Mouse (Mus musculus): Measurements from ENCODE around the gene Proser2. TPM values are rescaled to one million over a fixed set of nuclear protein-coding genes. Genes with fewer than 3 reads are reported as not detected.
A peak's percentile ranks its signal among the peaks of the same experiment; 100 is the strongest.

The Proser2 gene
- 10 to 100 TPM; 12.6 to 16.0 TPM for total RNA-seq (2021)

DNA sequence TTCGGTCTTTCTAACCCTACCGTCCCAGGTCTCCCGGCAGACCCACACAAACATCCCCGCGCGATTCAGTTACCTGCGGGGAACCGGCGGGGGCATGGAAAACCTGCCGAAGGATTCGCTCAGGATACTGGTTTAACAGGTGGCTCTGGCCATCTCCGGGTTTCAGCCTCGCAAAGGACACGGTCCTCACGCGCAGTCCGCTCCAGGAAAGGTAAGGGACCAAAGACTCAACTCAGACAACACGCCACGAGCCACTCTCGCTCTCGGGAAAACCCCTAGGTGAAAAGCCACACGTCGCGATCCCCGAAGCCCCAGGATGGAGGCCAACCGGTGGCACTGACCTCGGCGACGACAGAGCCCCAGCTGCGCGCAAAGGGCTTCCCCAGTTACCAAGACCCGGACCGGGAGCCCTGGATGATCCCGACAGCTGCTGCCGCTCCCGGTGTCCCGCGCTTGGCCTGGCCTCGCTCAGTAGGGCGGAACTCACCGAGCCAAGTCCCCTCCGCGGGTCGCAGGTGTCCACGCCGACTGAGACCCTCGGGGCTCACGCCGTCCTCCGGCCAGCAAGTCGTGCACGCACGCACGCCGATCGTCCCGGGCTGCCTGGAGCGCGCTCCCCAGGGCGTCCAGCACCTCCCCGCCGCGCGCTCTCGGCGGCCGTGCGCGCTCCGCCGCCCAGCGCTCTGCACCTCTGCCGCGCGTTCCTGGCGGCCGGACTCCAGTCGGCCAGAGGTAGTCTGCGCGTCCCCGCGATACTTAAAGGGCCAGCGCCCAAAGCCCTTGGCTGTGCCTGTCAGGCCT, at the start of gene Proser2:
Proser2 (minus strand) TSS at position 657 of the 801 bp plus-strand sequence.
- intact Hi-C loops (cut with DNase I): no loop called here

DNA sequence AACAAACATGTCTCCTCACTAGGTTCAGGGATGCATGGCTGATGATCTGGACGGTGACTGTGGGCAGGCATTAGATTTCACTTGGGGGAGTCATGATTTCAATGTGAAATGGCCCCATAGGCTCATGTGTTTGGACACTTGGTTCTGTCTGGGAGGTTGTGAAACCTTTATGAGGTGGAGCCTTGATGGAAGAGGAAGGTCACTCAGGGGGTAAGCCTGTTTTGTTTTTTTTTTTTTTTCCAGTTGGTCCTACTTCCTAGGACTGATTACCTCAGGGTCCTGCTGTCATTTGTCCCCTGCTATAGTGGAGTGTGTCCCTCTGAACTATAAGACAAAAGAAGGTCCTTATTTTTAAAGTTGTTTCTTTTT, 49.7 kb upstream of the Proser2 start:
- no peak for DNase-seq (ENCODE audit: low spot score)
- intact Hi-C loops (cut with DNase I): no loop called here

More for the DNA sequence above, at the start of gene Proser2:
- peak; percentile 69 for DNase-seq (ENCODE audit: low spot score)

DNA sequence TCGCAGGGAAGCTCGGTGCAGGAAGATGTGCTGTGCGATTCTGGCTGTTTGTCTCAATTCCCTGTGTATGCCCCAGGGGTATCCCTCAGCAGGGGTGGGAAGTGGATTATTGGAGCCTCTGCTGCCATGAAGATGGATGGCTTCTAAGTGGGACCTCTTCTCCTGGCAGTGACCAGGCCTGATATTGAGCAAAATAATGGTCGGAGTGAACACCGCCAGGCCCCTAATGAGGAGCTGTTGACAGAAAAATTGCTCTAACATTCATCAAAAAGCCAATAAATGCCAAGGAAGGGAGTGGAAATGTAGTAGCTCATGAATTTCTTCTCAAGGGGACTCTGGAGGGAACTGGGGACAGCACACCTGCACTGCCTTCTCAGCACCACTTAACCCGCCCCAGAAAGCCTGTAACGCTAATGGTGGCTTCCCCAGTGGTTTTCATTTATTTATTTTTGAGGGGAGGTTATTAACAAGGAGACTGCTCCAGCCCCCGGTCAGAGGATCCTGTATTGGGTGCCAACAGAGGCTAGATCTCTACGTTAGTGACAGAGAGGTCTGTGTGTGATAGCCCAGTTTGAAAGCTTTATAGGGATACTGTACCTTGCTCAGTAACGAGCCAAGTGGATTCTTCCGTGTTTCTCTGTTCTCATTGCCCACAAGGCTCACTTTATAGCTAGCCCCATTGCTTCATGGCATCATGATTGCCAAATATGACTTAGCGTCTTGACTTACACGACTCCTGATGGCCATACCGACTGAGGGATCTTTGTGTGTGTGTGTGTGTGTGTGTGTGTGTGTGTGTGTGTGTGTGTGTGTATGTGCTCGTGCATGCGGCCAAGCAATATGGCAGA, 49.1 kb upstream of the Proser2 start:
- intact Hi-C loops (cut with DNase I): no loop called here
- DNase-seq (ENCODE audit: low spot score): no peak

DNA sequence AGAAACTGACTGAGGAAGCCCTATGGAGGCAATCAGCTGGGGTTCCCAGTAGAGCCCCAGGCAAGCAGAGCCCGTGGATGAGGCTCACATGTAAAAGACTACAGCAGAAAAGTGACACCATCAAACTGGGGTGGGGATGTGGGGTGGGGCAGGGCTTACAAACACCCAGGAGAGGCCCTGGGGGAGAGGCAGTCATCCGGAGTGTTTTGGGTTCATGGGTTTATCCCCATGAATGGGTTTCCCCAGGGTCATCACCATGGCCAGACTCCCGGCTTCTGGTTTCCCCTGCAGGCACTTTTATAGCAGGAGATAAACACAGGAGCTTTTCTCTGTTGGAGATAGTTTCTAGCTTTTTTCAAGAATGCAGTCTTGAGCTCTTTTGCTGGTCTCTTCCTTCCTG, 43.0 kb upstream of the Proser2 start:
- intact Hi-C loops (cut with DNase I): no loop called here
- no peak for DNase-seq (ENCODE audit: low spot score)

DNA sequence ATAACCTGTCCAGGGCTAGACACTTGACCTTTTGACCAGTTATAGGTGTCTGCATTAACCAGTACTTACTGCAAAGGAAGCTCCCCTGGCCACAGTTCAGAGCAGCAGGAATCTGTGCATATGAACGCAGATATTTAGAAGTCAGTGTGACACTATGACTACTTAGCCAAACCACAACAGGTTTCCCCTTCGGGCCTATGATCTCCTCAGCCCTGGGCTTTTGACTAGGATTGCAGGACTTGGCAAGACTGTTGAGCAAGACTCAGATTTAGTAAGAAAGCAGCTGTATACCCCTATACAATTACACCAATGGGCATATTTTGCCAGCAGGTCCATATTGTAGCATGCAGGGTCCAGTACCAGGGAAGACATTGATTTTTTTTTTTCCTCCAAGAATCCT, 38.5 kb upstream of the Proser2 start:
- DNase-seq (ENCODE audit: low spot score): no peak
- intact Hi-C loops (cut with DNase I): loop anchor here (5.0 kb wide), 1 partner anchor 116 kb away; no protein-coding TSS in a partner anchor

DNA sequence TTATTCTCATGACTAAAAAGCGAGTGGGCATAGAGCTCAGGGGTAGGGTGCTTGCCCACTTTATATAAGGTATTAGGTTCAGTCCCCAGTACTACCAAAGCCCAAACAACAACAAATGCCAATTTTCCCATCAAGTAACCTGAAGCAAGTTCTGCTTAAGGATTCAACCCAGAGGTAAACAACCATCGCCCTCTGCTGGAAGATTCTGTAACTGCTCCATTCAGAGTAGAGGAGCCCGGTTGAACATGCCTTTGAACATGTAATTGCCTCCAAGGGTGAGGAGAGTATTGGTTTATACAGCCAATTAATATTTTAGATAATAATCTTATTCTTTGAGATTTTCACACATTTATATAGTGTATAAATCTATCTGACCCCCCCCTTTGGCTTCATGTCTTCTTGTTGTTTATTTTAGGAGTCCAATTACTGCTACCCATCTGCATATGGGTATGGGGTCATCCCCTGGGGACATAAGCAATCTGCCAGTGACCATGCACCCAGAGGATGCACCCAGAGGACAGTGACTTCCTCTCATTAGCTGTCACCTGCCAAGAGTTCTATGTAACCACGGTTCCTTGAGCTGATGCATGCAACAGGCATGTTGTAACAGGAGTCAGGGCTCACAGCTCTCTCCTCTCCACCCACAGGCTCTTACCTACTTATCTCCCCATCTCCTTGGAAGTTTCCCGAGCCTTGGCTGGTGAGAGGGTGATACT, 38.0 kb upstream of the Proser2 start:
- DNase-seq (ENCODE audit: low spot score): no peak
- intact Hi-C loops (cut with DNase I): loop anchor here (1.0 to 5.0 kb wide), 2 partner anchors 116 to 173 kb away; no protein-coding TSS in a partner anchor

DNA sequence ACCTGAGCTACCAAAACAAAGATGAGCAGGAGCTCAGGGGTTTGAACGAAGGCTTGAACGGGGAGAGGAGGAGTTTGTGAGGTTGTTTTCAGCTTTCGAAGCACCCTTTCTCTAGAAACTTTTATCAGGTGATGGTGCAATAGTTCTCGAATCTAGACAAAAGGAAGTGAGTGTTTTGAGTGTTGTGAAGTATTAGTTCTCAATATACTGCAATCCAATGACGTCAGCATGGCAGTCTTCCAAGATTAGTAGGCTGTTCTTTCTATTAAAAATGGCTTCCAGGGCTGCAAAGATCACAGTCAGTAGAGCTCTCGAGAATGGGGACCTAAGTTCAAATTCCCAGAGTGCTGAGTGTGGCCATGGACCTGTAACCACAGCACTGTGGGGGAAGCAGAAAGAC, 35.8 kb upstream of the Proser2 start:
- intact Hi-C loops (cut with DNase I): loop anchor here (5.0 kb wide), 1 partner anchor 113 kb away; no protein-coding TSS in a partner anchor
- no peak for DNase-seq (ENCODE audit: low spot score)

DNA sequence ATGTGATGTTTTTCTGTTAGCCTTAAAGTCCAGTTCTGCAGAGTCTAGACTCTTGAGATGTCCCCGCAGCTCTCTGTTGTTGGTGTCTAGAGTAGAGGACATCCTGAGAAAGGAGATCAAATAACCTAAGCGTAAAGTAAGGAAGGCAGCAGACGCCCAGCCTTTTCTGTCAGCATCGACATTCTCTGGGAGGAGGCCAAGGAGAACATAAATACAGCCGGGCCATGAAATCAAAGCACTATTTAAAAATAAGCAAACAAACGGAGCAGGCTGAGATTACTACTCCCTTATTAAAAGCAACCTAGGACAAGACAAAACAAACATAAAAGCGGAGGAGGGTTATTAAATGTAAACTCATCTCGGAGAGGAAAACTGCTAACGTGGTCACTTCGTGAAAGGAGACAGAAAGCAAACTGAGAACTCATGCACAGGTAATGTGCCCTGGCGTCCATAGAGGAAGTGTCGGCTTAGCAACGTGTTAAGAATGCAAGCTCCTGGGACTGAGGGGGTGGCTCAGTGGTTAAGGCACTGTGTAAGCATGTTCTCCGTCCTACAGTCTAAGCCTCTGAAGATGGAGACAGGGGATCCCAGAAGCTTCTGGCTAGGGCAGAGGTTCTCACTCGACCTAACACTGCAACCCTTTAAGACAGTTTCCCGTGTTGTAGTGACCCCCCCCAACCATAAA, 34.7 kb upstream of the Proser2 start:
- no peak for DNase-seq (ENCODE audit: low spot score)
- intact Hi-C loops (cut with DNase I): loop anchor here (5.0 kb wide), 1 partner anchor 112 kb away; no protein-coding TSS in a partner anchor

DNA sequence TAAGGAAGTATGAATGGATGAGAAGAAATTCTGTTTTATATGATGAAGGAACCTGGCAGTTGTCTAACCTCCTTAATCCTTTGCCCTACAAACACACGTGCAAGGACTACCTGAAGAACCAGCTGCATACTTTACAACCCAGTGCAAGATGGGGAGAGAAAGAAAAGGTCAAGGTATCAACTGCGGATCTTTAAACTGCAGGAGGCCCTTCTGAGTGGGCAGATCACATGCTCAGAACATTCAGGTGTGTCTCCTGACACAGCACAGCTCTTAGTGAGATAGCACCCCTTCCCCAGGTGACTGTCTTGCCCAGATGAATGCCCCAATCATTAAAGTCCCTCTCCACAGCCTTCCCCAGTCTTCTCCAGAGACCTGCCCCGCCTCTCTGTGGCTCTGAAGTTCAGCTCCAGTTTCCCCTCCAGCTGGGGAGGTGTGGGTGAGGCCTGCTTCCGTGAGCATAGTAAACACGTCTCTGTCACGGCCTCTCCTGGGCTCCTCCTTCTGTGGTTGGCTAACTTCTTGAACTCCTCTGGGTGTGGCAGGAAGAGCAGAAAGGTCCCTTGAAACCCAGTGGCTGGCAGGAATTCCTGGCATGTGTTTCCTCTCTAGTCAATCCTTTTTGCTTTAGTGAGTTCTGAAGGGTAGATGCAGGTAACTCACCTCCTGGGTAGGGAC, 32.5 kb upstream of the Proser2 start:
- intact Hi-C loops (cut with DNase I): no loop called here
- DNase-seq (ENCODE audit: low spot score): no peak

DNA sequence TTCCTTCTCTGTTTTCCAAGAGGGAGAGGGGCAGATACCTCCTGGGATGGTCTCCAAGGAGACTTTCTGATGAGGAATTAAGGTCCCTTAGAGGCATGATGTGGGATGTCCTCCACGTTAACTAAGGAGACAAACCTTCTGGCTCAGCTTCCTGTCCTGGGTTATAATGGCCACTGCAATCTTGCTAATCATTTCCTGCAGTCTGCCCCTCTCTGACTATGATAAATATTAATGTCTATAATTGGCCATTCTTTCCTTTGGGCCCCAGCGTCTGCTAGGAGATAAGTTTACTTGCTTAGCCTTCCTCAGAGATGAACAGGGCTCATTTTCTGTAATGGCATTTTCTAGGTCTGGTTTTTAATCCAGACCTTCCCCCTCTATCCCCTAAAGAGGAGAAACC, 29.7 kb upstream of the Proser2 start:
- DNase-seq (ENCODE audit: low spot score): no peak
- intact Hi-C loops (cut with DNase I): no loop called here

DNA sequence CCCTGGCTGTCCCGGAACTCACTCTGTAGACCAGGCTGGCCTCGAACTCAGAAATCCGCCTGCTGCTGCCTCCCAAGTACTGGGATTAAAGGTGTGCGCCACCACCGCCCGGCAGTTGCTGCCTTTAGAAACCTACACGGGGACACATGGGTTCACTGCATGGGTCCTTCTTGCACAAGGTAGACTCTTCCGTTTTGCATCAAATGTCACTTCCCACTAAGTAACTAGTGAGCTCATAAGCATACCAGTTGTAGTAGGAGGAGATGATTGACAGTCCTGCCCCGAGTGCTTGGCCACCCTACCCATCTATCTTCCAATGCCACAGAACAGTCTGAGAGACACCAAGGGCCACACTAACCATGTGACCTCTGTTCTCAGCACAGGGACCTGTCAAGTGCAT, 29.2 kb upstream of the Proser2 start:
- intact Hi-C loops (cut with DNase I): no loop called here
- DNase-seq (ENCODE audit: low spot score): no peak

DNA sequence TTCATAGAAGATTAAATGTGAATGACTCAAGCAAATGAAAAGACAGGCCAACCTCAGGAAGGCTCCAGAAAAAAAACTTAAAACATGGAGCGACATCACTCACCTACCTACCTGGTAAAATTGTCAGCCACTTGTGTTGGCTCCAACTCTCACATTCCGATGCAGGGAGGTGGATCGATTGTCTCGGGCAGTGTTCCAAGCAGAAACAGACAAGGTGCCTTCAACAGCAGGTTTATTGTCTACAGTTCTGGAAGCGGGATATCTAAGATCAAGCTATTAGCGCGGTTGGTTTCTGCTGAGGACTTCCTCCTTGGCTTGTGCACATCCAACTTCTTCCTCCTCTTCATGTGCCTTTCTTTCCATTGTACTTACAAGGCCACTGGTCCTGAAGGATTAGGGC, 27.6 kb upstream of the Proser2 start:
- DNase-seq (ENCODE audit: low spot score): no peak
- intact Hi-C loops (cut with DNase I): no loop called here

DNA sequence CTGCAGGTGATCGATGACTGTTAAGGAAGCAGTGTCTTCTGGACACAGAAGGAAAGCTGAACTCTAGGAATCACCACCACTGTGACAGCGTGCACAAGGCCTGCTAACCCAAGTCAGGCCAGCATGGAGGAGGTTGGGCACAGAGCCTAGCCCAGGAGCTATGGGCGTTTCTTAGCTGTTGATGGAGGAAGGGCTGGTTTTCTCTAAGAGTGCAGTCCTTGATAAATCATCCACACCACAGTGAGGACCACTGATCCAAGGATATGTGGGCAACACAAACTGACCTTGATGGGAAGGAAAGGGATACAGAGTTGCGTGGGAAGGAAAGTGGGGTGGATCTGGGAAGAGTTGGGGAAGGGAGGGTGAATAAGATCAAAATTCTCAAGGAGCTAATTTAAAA, 27.2 kb upstream of the Proser2 start:
- DNase-seq (ENCODE audit: low spot score): no peak
- intact Hi-C loops (cut with DNase I): no loop called here

DNA sequence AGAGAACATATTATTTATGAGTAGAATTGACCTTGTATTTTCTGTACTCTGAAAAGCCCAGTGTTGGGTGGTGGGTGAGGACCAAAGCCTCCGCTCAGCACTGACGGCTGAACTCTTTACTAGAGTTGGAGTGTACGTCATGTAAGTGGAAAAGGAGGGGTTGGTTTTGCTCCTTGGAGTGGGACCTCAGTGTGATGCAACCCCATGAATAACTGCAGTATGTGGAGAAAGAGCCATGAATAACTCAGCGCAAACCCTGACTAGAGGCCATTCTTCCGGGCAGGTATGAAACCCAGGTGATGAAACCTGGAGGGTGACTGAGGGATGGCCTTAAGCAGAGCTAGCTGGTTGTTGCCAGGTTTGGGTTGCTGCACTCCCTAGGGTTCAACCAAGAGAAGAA, 19.8 kb upstream of the Proser2 start:
- intact Hi-C loops (cut with DNase I): no loop called here
- DNase-seq (ENCODE audit: low spot score): no peak

DNA sequence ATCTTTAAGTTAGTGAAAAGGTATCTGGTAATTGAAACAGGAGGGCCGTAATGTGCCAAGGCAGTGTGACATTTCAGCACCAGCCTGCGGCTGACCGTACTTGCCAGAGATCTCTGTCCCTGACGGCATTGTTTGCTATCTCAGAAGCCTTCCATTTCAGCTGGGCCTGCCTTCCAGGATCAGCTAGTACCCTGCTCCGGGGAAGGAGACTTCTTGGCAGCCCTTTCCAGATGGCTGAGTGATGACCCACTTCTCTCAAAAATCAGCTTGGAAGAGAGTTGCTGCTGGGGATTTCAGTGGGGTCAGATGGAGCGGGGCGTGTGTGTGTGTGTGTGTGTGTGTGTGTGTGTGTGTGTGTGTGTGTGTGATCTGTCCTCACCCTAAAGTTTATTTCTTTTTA, 16.9 kb upstream of the Proser2 start:
- no peak for DNase-seq (ENCODE audit: low spot score)
- intact Hi-C loops (cut with DNase I): no loop called here

DNA sequence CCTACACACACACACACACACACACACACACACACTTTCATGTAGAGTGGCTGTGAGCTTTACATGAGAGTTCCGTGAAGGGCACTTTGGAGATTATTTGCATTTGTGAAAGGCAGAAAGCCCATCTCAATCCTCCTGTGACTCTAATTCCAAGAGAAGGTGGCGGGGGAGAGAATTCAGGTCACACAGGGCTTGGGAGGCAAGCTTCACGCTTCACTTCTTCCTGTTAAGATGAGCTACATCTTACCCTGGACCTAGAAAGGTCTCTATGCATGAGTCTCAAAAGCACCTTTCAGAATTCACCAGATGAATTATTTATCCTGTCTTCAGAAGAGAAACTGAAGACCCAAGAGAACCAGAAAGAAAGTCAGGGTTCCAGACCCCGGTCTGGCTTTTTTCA, 16.2 kb upstream of the Proser2 start:
- DNase-seq (ENCODE audit: low spot score): no peak
- intact Hi-C loops (cut with DNase I): no loop called here

DNA sequence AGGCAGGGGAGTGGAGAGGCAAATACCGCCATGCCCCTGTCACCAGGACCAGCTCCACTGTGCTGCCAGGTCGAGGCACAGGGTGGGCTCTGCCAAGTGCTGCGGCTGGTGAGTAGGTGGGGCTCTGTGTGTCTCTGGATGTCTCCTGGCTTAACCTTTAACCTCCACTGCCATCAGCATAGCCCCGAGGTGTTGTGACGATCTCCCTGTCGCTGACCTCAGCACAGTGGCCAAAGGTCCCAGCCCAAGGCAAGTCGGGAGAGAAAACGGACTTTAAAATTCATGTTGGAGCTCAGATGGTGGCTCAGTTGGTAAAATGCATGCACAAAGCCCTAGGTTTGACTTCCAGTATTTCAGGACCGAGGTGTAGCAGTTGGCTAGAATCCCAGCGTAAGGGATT, 15.6 kb upstream of the Proser2 start:
- DNase-seq (ENCODE audit: low spot score): no peak
- intact Hi-C loops (cut with DNase I): no loop called here

DNA sequence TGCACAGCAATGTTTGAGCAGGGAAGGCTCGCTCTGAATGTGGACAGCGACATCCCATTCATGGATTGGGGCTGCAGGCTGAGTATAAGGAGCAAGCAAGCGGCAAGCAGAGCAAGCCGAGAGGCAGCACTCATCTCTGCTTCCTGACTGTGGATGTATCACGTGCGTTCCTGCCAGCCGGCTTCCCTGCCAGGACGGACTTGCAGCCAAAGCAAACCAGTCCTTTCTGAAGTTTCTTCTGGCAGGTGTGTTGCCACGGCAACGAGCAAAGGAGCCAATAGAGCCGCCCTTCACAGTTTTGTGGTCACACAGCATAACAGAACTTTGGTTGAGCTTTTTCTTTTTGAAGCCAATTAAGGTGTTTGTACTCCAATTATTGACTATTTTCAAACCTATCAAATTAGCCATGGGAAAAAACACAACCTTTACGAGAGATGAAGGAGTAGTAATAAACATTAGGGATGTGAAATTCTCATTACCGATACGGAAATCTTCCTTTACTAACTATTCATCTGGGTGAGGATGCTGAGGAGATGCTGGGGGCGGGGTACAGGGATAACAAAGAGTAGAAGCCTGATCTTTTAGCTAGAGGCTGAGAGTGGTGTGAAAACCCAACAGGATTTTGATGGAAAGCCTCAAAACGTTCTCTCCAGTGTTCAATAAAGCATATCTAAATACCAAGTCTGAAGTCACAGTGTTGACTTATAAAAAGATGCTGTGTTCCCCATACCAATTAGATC, 13.1 kb upstream of the Proser2 start:
- DNase-seq (ENCODE audit: low spot score): no peak
- intact Hi-C loops (cut with DNase I): no loop called here
